Mouse (Mus musculus): ENCODE measurements around the gene Rfx2.

Rfx2 gene

DNA sequence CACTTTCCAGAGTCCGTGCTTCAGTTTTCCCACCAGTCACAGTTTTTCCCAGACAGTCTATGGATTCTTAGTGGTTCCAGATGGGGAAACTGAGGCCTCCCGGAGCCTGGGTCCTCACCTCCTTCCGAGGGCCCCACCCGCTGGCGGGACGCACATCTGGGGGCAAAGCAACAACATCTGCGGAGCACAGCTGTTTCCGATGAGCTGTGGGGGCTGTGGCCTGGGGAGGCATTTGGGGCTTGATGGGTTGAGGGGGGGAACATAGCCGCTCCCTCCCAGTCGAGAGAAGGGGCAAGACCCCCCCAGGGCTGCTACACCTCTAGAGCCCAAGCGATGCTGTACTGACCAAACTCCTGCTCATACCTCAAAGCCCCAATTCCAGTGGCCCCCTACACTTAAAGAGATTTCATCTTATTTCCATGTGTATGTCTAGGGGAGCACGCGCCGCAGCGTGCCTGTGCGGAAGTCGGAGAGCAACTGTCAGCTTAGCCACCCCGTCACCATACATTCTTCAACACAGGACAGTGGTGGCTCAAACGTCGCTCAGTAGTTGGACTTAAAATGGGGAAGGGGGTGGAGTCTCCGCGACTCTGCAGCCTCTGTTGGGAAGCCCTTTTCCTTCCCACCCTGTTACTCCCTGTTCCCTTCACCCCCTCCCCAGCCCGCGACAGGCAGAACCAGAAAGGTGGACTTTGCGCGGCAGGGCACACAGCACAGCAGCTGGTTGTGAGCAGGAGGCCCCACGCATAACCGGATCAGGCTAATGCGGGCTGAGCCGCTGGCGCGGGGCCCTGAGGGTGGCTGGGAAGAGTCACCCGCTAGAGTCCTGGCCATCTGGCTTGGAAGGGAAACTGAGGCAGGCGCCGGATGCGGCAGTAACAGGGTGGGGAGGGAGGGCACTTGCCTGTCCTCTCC is 76.3 kb downstream of the Rfx2 start:
- peak; percentile 45 for DNase-seq (ENCODE audit: low read depth, low spot score)

DNA sequence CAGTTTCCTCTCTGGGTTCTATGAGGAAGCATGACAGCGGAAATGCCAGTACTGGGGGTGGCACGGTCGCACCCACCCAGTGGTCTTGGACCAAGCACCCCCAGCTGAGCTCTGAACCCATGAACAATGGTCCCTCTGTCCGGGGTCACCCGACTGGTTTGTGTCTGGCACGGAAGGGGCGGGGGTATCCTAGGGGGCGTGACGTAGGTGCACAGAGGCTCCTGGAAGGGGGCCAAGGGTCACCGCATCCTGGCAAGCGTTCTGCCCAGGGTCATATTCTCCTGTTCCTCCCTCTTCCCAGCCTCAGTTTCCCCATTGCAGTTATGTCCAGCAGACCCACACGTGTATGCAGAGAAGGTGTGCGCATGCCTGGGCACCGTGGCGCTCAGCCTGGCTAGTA is 77.4 kb downstream of the Rfx2 start:
- DNase-seq (ENCODE audit: low read depth, low spot score), result no peak

DNA sequence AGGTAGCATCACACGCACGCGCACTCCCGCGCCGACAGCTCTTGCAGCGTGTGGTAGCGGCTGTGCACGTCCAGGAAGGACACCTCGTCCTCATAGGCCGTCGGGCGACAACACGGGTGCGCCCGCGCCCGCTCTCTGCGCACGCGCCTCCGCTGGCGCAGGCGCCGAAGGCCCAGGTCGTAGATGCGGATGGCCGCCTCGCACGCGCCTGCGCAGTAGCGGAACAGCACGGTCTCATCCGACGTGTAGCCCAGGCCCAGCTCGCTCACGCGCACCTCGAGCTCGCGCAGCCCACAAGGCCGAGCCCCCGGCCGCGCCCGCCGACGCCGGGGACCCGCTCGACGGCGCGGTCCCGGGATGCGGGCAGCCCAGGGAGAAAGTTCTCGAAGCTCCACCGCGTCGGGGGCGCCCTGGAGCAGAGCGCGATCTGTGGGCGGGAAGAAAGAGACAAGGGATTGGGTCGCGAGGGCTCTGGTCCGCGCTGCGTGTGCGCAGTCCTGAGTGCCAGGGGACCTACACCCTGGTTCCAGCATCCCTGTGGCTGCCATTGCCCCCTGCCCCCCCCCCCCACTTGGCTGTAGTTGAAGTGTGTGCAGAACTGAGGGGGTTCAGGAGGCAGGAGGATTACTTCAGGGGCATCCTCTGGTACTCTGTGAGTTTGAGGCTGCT is 79.3 kb downstream of the Rfx2 start:
- no peak for DNase-seq (ENCODE audit: low read depth, low spot score)

DNA sequence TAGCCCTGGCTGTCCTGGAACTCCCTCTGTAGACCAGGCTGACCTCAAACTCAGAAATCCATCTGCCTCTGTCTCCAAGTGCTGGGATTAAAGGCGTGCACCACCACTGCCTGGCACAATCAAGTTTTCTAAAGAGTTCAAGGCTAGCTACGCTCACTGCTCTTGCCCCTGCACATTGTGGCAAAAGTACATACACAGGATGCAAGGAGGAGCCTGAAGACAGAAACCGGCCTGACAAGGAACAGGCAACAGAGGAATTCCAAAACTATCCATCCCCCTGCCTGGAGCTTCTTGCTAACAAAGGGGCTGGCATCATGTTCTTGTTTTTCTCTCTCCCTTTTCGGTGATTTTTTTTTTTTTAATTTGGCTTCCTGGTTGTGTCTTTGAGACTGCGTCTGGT is 86.6 kb downstream of the Rfx2 start:
- DNase-seq (ENCODE audit: low read depth, low spot score), result no peak

DNA sequence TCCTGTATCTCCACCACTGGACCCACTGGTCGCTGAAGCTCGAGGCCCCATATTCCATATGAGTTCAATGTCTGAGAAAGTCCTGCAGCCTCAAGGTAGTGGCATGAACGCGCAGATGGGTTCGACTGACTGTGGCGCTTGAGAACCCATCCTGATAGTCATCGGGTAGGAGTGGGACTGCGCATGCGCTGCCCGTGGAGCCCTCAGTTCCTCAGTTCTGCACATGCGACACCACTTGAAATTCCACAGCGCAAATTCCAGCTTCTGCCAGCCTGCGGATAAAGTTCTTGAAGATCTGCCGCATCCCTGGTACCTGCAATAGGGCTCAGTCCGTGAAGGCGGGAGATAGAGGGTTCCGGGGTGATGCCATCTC is 90.0 kb downstream of the Rfx2 start:
- no peak for DNase-seq (ENCODE audit: low read depth, low spot score)

DNA sequence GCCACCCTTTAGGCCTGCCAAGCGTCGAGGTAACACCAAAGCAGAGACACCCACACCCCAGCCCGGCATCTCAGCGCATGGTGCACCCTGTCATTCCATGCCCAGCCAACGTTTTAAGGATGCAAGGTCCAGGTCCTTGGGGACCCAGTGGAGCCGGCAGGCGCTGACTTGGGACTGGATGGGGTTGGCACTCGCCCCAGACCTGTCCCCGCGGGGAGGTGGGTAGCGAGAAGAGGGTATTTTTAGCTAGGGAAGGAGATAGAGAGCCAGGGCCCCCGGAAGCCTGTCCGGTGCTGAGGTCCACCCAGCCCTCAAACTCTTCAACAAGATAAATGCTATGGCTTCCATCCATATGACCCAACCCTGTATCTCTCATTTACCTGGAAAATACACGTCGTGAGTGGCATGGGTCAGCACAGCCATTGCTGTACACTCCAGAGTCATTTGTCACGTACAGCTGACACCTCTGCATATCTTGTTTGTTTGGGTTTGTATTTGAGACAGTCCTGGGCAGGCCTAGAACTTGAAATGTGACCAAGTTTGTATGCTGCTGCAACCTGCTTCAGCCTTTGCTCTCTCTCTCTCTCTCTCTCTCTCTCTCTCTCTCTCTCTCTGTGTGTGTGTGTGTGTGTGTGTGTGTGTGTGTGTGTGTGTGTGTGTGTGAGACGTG is 90.6 kb downstream of the Rfx2 start:
- DNase-seq (ENCODE audit: low read depth, low spot score), result no peak

DNA sequence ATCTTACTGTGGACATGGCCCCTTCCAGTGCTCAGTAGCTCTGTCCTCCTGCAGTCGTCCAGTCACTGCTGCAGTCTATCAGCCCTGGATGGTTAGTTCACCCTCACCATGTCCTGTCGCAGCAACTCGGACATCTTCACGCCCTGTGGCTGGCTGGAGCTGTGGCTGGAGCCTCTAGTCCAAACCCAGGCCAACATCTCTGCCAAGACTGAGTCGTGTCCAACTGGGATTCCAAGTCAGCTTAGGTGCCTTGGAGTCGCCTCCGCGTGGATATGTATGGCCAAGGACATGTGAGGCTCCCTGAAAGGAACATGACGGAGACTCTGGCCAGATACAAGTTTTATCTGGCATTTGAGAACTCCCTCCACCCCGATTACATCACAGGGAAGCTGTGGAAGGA is 92.6 kb downstream of the Rfx2 start:
- no peak for DNase-seq (ENCODE audit: low read depth, low spot score)

DNA sequence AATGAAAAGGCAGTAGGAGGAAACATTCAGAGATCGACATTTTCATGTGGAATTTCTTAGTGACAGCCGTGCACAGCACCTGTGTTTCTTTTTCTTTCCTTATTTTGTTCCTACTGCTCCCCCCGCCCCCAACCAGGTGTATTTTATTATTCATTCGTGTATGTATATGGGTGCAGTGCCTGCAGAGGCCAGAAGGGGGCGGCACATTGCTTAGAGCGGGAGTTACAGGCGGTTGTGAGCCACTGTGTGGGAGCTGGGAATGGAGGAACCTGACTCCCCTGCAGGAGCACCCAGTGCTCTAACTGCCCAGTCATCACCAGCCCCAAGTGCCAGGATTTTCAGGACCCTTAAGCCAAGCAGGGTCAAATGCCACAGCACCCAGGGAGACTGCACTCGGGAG is 94.3 kb downstream of the Rfx2 start:
- DNase-seq (ENCODE audit: low read depth, low spot score), result no peak

DNA sequence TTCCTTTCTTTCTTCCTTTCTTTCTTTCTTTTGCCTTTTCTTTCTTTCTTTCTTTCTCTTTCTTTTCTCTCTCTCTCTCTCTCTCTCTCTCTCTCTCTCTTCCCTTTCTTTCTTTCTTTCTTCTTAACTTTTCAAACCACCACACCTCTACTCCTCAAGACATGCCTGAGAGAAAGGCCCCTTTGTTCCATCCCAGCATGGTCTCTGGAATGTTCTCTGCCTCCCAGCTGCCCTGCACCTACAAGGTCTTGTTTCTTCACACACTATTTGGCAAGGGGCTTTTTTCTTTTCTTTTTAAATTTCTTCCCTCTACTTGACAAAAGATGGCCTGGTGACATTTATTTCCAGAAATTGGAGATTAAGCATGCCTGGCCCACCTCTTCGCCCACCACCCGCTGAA is 101.2 kb downstream of the Rfx2 start:
- DNase-seq (ENCODE audit: low read depth, low spot score), result no peak

DNA sequence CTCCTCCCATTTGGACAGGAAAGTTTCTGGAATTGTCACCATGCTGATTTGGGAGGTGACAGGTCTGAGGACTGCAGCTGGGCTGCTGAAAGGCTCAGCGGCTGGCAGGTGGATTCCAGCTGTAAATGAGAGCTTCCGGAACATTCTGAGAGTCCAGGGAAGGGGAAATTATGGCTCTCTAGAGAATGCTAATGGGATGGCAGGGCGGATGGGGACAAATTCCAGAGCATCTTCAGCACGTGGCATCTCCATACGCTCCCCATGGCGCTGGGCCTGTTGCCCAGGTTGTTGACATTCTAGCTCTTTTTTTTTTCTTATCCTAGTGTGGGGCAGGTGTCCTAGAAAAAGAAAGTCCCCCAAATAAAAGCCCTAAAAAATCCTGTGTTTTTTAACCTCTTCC is 101.7 kb downstream of the Rfx2 start:
- no peak for DNase-seq (ENCODE audit: low read depth, low spot score)

DNA sequence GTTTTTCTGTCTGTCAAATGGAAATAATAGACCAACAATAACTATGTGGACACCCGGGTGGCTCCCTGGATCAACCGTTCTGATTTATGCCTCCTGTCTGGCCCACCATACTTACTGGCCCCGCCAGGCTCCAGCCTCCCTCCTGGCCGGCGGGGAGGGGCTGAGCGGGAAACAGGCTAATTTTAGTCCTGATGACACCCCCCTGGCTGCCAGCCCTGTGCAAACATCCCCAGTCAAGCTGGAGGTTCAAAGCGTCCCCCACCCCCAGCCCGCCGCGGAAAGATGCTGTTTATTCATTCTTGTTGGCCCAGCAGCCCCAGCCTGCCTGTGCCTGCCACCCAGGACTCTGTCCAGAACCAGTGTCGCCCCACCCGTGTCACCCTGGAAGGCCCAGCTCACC is 102.7 kb downstream of the Rfx2 start:
- no peak for DNase-seq (ENCODE audit: low read depth, low spot score)

DNA sequence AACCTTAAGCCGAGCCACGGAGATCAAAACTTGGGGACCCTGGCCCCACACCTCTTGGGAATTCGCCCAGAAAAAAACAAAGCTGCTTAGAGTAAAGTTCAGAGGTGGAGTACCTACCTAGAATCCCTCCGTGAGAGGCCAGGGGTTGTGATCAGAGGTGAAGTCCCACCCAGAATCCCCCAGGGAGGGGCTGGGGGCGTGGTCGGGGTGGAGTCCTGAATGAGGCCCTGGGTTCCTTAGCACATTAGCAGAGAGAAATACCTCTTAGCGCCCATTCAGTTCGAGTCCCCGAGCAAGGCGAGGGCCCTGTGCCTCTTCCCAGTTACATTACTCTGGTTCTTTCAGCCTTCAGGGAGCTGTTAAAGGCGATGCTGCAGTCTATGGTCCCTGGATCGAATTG is 103.2 kb downstream of the Rfx2 start:
- no peak for DNase-seq (ENCODE audit: low read depth, low spot score)

DNA sequence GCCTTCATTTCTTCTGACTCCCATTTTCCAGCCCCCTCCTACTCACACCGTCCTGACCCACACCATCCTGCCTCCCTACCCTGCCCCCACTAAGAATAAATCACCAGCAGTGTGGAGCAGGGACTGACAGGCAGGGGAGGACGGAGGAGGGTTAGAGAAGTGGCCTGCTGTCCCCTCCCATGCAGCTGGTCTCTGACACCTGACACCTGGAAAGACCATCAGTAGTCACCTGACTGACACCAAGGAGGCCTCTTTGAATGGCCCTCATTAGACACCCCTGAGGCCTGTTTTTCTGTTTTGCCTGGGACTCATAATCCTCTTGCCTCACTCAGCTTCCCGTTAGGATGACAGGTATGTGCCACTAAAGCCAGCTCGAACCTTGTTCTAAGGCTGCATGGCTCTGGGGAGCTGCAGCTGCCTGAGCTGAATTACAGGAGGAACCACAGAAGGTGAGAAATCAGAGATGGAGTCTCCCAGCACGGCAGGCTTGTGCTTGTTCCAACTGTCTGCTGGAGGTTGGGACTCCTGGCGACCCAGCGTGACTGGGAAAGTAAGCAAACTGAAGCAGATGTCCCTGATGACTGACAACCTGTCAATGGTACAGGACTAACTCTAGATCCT is 103.7 kb downstream of the Rfx2 start:
- no peak for DNase-seq (ENCODE audit: low read depth, low spot score)

Measured in retina, postnatal 7 days (tissue).